Mouse (Mus musculus) CD4-positive, CD25-positive, alpha-beta regulatory T cell (primary cell): ENCODE data around the gene Galnt12. TPM values are rescaled to one million over a fixed set of nuclear protein-coding genes. Genes with fewer than 3 reads are reported as not detected.

Experiments
- polyA plus RNA-seq: library from polyadenylated mRNA; unstranded; fragments of 100-300 nt; shearing (Covaris generic); gene quantifications from one replicate; pipeline ENCODE4 v1.2.1, GENCODE M21; 2017

The Galnt12 gene
- 41.8 TPM for polyA plus RNA-seq

DNA sequence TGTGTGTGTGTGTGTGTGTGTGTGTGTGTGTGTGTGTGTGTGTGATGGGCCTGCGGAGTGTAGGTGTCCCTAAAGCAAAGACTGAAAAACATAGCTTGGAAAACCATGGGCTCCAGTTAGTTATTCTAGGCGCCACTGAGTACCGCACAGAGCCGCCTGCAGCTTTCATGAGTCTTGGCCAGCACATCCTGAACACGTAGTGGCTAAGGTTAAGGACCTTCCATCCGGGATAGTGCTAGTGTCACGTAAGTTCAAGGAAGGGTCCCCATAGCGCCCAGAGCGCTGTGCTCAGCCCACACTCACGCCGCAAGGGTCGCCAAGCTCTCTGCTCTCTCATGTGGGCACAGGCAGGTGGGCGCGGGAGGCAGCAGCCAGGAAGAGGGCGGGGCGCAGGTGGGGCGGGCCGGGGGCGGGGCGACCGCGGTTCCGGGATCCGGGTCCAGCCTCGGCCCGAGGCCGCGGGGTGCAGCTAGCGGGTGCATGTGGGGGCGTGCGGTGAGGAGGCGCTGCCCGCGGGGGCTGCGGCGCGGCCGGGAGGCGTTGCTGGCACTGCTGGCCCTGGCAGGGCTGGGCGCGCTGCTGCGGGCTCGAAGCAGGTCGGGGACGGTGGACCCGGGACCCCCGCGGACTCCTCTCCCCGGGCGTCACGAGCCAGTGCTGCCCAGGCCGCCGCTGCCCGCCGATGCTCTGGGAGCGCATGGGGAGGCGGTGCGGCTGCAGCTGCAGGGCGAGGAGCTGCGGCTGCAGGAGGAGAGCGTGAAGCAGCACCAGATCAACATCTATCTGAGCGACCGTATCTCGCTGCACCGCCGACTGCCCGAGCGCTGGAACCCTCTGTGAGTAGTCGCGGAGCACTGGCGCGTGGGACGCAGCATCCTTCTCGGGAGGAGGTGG, at the start of gene Galnt12:
Gene Galnt12, plus strand, starts transcription at position 417 of the 894 bp plus-strand sequence.

GRCm38 (mm10) chr4:47056791-47057509, 34.8 kb upstream of the Galnt12 start, which contains the start of gene Anks6:
TSS of gene Anks6 (minus strand) at chr4:47057427.

Other genes starting within 250 kb of the Galnt12 start
- gene Gabbr2, start 100.0 kb upstream of the Galnt12 start, polyA plus RNA-seq: 0.08 TPM
- 0.49 TPM for gene Anks6, start 34.5 kb upstream of the Galnt12 start, polyA plus RNA-seq
- 0.96 TPM for gene Col15a1, start 116.3 kb downstream of the Galnt12 start, polyA plus RNA-seq